Mouse (Mus musculus) cerebellum, postnatal 25 days (tissue): Measurements from ENCODE around the gene Abhd14b.

Experiments used
- DNase-seq, 2 experiments: peaks; one replicate each; pipeline ENCODE4 v3.0.0; 2021; ENCODE audit warnings: mixed read lengths in 2 of 2

Abhd14b gene

DNA sequence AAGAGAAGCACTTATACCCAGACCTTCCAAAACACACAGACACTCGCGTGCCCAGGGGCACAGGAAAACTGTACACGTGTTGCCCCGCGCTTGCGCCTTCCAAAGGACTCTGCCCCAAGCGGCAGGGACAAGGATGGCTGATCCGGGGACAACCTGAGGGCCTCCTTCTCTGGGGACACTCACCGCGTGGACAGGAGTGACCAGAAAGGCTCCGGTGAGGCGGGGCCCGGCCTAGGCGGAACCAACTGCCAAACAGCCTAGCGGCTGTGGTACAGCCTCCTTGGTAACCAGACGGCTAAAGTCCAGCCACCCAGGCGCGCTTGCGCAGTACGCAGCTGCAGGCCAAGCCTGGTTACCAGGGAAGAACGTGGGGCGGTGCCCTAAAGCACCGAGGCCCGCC is at the start of gene Abhd14b, which contains the start of gene Abhd14a:
Abhd14b (plus strand) TSS at position 112 of the 400 bp plus-strand sequence.
Abhd14a (minus strand) TSS at position 331 of the 400 bp plus-strand sequence.
- peak; percentile 96 to 97 for DNase-seq

DNA sequence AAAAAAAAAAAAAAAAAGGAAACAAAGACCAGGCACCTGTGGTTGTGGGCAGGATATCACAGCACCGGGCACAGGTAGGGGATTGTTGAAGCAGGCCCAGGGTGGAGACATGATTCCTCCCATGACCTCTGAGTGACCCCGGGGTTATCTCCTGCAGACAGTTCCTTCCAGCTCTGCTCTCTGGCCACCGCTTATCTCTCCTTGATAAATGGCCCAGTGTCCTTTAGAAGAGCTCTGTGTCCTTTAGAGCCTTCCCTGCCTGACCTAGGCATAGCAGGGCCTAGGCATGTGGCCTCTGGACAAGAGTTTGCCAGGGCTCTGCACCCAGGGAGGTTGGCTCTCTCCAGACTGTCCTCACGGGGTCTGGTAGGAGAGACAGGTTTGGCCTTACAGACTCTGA is 49.5 kb upstream of the Abhd14b start:
- DNase-seq, result no peak

DNA sequence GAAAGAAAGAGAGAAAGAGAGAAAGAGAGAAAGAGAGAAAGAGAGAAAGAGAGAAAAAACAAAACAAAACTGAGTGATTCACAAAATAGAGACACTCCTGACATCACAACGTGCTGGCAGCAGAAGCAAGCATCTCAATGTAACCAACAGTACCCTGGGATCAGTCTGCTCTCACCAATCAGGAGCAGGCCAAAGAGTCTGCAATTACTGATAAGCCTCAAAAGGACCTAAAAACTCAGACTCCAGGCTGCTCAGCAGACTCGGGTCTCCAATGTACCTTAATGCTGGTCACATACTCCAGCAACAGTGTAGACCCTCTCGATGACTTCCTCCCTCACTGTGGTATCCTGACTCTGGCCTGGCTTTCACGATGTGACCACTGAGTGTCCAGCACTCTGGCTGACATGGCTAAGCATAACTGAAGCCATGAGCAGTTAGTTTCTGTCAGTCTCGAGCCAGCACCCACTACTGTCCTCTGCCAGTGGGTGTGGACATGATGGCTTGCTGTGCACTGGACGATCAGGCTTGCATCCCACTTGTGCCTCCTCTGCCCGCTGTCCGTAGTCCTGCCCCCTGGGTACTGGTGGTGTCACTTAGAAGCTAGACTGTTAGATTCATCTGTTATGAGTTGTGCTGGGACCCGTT is 48.5 kb upstream of the Abhd14b start:
- DNase-seq, result no peak

DNA sequence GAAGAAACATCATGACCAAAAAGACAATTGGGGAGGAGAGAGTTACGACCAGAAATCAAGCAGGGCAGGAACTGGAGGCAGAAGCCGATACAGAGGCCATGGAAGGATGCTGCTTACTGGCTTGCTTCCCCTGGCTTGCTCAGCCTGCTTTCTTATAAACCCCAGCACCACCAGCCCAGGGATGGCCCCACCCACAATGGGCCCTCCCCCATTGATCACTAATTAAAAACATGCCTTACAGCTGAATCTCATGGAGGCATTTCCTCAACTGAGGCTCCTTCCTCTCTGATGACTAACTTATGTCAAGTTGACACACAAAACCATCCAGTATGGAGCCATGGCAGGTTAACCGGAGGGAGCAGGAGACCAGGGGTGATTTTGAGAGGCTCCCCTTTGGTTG is 47.5 kb upstream of the Abhd14b start:
- no peak for DNase-seq

DNA sequence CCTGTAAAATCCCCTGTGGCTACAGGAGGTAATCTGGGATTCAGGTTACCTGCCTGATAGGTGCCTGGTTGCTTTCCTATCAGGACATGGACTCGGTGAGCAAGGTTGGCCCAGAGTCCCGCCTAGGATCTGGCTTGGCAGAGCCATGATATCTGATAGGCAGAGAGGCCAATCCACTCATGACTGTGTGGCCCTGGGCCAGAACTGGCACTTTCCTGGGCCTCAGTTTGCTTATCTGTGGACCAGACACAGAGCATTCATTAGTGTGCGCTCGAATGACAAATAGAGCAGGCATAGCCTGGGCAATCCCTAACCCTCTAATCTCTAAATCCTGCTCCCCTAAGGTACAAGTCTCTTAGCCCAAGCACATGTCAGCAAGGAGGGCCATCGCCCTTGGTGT is 45.1 kb upstream of the Abhd14b start:
- DNase-seq, result no peak

DNA sequence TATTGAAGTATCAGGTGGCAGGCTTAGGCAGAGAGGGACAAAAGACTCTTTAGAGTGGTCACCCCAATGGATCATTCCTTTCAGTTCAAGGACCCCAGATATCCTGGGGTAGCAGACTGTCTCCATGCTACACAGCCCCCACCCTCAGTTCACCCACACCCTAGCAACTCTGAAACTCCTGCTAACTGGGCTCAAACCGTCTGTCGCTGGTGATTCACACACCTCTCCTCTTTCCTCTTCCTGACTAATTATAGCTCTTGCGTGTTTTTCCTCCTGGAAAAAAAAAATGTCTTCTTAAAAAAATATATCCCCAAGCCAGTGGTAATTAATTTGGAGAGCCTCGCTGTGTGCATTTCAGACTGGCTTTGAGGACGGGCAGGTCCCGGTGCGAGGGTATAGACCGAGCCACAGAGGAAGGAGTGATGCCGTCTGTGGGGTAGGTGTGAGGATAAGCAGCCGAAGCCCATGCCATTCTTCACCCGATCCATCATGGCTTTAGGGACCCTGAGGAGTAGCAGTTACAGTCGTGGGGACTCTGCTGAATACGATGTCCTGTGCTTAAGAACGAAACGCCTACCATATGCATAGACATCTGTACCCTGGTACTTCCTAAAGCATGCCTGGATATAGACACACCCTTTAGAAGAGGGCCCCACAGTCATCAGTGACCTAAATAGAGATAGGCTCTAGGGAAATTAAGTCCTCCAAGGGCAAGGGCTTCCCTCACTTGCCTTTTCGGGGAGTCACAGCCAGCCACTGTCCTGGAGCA is 44.5 kb upstream of the Abhd14b start:
- no peak for DNase-seq

DNA sequence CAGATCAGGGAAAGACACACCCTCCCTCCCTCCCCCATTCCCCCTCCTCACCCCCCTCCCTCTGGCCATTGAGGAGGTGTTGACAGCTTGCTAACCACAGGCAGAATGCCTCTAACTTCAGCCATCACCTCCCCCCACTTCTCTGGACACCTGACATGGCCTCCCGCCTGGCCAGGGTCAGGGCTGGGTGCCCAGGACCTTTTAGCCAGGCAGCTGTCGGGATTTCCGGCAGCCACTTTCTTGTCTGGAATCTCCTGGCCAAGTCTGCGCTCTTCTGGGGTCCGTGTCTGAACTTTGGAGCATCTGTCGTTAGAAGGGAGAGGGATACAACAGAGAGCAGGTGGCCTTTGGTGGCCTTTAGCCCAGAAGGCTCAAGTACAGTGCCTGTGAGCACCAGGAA is 42.0 kb upstream of the Abhd14b start:
- peak in 1 of 2 experiments; percentile 38 for DNase-seq

DNA sequence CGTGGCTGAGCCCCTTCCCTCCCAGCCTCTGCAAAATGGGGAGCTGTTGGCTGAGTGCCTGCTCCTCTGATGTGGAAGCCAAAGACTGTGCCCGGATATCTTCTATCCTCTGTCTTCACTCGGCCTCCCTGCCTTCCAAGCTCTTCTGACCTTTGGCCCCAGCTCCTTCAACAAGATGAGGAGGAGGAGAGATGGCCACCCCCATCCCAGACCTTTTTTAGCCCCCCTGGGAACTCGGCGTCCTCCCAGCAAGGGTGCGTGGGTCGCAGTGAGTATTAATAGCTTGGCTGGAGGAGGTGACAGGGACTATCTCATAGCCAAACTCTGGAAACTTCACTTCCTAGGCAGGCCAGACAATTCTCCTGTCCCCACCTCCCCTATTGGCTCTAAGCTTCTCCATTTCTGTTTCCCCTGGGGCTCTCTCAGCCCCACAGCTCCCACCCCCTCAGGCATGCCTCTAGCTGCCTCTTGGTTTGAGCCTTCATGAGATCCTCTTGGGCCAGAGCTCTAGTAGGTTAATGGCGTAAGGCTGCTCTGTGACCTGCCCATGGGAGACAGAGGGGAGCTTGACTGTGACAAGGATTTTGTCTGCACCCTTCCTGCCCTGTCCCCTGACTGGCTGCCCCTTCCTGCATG is 40.7 kb upstream of the Abhd14b start:
- DNase-seq, result no peak

DNA sequence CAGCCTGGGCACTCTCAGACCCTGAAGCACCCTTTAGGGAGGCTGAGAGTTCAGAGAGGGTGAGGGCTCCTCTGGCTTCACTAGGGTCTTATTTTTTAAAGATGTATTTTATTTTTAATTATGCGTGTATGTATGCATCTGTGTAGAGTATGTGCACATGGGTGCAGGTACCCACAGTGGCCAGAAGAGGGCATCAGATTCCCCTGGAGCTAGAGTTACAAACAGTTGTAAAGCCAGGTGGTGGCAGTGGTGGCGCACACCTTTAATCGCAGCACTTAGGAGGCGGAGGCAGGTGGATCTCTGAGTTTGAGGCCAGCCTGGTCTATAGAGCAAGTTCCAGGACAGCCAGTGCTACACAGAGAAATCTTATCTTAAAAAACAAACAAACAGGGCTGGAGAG is 38.2 kb upstream of the Abhd14b start:
- no peak for DNase-seq

DNA sequence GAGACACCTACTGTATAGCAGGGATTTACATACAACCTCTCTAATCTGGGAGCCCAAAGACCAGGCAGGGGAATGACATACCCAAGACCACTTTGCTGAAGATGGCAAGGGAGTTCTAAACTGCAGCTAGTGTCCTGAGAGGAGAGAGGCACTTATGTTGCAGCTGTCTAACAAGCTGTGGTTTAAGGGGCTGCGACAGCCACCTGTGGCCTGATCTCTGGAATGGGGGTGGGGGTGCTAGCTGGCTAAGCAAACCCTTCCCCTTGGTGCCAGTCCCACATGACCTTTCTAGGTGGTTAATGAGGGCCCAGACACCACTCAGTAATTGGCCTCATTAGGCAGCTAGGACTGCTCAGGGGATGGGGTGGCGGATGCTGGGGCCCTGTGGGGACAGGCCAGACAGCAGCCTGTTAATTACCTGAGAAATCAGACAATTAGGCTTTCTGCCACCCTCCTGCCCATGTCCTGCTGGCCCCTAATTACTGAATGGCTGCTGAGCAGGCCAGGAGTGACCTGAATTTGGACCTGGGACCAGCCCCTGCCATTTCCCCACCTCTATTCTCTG is 37.1 kb upstream of the Abhd14b start:
- DNase-seq, result peak; percentile 34 to 54

DNA sequence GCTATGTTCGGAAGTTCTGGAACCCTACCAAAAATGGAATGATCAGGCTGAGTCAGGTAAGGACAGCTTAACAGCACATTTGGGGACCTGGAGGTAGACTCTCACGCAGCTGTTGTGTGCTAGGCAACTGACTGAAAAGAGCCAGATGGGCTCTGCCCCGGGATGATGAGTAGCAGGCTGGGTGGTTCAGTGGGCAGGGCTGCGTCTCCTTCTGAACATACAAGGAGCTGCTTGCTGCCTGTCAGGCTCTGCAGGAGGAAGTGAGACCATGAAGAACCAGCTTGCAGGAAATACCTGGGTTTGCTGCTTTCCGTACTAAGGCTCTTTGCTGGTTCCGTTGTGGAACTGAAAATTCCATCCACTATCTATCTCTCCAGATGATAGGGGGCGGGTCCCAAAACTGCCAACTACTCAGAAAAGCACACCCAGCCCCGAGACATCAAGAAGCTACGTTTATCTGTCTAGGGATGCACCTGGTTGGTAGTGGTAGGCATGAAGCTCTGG is 36.1 kb upstream of the Abhd14b start:
- DNase-seq, result no peak

DNA sequence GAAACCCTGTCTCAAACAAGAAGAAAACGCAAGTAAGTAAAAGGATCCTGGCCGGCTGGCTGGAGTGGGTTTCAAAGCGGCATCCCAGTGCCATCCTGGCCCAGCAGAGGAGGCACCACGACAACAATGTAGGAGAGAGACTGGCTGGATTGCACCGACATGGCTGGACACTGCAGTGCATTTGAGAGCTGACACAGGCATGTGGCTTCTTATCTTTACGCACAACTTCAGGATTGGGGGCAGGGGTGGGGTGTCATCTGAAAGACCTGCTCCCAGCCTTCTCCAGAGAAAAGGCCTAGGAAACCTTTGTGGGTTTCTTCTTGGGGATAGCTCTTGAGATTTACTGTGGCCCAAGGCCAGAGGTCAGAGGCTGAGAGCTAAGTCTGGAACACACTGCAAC is 35.5 kb upstream of the Abhd14b start:
- DNase-seq, result no peak

DNA sequence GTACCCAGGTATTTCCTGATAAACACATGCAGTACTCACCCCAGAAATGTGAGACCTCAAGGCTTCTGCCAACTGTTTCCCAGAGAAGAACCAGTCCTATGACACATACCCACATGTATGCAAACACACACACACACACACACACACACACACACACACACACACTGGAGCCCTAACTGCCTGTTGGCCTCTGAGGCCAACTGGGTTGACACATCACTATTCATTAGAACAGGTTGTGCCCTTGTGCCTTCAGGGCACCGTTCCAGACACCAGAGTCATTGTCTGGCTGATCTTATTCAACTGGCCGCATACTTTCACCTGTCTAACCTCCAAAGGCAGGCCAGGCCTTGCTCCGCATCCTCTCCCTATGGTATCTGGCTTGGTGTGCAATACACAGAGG is 35.0 kb upstream of the Abhd14b start:
- no peak for DNase-seq

DNA sequence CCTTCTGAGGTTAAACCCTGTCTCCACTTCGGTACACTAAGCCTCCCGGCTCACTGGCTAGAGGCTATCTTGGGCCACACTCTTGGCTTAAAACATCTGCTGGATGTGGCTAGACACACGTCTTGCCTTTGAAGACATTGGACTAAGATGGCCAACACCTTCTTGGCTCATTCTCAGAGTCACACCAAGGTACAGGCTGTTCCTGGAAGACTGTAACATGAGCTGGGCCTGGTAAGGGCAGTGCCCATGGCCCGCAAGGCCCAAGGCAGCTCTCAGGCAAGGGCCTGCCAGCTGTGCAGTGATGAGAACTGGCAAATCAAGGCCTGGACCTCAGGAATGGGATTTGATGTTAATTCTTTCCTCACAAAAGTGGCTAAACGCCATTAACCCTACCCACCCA is 33.7 kb upstream of the Abhd14b start:
- no peak for DNase-seq

DNA sequence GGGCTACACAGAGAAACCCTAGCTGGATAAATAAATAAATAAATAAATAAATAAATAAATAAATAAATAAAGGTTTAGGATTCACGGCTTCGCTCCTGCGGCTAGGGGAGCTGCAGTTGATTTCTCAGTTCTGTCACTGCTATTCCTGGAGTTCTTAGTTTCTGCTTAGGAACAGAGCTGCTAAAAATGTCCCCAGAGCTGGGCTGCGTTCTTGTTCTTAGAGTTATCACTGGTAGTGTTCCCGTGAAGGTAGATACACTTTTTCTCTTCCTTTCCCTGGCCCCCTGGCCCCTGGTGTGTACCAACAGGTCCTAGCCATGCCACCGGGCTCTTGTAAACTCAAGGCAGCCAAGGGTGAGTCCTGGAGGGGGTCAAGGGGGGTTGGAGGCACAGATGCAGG is 30.4 kb upstream of the Abhd14b start:
- no peak for DNase-seq

DNA sequence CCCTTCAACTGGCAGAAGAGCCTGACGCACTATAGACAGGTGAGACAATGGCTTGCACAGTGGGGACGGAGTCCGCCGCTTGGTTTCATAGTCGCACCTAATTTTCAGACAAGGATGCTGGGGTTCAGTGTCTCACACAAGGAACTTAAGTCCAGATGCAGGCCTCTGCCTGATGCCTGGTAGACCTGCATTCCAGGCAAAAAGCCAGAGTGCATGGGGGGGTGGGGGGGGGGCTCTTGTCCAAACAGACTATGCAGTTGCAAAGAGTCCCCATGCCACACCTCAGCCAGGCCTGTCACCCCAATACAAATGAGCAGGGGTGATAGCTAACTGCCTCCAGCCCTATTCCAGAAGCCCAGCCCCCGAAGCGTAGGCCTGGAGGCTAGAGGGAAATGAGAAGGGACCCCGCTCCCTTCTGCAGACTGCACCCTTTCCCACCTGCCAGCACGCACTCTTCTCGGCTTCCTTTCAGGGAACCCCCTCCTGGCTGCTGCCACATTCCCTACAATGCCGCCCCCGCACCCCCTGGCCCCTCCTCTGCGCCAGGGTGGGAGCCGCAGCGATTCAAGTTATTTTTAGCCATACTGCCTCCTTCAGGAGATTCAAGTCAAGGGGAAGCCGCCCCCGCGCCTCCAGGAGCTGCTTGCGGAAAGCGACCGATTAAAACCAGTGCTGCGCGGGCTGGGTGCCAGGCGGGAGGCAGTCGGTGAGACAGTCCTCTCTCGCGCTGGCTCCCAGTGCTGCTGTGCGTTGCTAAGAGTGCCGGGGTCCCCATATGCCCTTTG is 29.2 kb upstream of the Abhd14b start:
- peak; percentile 86 to 92 for DNase-seq

DNA sequence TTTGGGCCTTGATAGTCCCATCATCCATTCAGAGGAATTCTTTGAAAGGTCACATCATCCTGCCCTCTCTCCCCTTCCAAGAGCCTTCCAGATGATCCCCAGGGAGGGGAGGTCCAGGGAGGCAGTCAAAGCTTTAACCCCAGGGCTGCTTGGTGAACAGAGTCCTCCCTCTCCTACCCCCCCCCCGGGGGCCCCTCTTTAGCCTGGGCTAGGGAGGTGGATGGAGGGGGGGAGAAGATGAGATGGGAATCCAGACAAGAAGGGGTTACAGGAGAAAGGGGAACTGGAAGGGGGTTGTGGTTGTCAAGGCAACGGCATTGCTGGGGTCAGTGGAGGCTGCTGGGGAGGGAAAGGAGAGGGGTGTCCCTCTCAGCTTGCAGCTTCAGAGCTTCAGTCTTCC is 26.7 kb upstream of the Abhd14b start:
- DNase-seq, result no peak

DNA sequence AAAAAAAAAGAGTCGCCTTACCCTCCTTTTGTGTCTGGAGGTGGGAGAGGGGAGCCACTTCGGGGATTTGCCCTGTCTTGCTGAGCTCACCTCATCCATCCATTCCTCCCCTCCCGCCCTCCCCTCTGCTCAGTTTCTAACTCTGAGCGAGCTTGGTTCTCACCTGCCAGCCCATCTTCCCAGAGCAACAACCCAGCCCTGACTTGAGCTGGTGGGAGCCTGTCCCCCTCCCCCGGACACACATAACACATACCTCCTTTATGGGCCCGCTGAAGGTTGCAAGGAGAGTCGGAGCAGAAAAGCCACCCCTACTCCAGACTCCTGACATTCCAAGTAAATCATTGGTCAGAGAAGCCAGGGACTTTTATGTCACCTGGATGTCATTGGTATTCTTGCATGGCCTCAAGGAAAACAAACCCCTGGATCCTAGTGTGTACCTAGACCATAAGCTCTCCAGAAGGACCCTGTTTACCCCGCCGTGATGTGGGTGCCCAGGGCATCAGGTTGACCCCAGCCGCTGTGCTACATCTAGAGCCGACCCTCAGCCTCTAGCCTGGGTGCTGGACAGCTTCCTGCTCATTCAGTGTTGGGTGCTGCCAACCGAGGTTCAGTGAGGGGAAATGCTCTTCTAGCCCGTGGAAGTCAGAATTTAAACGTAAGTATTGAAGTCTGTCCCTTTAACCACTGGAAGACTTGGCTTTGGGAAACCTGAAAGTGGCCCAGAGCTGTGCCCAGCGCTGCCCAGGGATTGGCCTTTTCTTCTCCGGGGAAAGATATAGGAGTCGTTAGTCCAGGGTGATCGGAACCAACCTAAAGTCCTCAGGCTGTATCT is 26.0 kb upstream of the Abhd14b start:
- DNase-seq, result no peak

DNA sequence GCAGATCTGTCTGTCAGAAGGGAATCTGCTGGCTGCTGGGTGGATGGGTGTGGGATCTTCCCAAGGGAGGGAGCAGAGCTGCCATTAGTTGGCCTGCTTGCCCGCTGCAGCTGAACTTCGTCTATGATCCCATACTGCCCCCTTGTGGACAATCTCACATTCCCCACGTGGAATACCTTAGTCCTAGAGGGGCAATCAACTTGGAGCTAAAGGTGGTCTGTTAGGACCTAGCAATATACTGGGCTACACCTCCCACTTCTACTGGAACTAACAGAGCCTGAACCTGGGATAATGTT is 25.4 kb upstream of the Abhd14b start:
- DNase-seq, result peak; percentile 83 to 90

DNA sequence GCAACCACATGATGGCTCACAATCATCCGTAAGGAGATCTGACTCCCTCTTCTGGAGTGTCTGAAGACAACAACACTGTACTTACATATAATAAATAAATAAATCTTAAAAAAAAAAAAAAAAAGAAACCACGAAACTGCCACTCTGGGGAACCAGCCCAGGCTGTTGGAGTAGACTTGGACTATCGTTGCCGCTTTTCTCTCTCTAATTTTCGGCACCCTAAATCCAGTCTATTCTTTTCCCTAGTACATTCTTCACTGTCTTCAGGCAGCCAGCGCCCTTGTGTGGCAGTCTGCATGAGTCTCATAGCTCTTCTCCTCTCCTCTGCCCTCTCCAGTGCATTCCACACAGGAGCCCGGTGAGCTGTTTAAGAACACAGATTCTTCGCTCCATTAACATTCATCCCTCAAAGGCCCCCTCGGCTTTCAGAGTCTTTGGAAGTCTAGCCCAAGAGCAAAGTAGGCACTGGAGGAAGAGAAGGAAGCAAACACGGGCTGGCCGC is 18.5 kb upstream of the Abhd14b start:
- DNase-seq, result no peak

DNA sequence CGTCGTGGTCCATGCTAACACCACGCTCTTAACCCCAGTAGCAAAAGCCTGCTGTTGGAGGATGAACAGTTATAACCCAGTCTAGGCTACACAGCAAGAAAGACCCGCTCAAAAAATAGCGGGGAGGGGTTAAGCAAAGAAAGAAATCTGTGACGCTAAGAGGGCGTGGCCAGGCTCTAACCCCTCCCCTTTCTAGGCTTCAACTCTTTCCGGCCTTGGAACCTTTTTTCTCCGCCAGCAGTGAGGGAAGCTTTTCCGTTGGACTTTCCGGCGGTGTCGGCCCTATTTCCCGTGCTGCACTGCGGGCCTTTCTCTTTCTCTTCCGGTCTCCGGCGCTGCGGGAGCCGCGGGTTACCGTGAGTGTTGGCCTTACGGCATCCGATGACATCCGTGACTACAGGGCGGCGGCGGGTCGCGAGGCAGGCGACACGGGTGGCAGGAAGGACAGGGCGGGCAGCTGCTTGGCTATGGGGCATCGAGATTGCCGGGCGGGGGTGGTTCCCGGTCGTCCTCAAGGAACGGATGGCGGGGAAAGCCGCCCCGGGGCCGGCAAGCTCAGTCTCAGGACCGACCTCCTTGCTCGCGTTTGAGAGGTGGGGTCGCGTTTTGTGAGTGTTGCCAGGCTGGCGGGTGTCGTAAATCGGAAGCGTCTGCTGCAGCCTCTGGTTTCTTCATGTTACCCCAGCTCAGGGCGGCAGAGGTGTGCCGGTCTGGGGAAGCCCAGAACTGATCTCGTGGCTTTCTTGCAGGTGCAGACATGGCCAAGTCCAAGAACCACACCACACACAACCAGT is 17.8 kb upstream of the Abhd14b start, which contains the start of gene Rpl29:
Rpl29 (plus strand) TSS at position 234 of the 794 bp plus-strand sequence.
- DNase-seq, result peak; percentile 95
